ENCODE assay signal across 15 mouse cellular contexts in the genomic region with DNA sequence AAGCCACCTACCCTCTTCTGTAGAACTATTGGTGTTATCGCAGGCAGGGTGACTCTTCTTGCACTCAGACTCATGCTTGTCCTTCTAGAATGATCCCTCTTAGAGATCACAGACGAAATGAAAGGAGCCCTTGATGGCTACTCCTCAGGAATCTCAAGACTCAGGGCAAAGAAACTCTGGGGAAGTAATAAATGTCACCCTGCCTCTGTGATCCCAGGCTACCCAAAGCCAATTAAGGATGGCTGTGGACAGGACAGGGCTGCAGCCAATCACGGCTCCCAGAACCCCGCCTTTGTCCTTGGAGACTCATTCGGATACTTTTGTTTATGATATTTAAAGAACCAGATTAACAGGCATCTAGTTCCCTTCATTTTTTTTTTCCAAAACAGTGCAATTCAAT. TPM values are rescaled to one million over a fixed set of nuclear protein-coding genes. Genes with fewer than 3 reads are reported as not detected.
A peak's percentile ranks its signal among the peaks of the same experiment; 100 is the strongest.
DNase-seq lines count a peak whose midpoint lies in the region; ATAC-seq and TF ChIP-seq lines count a peak whose summit lies in the region.
"Had no signal": no experiment of that assay in that cellular context is flagged by ENCODE, and none has a peak within 500 bp of the region (broad histone marks: within the 10 kb centered on the region; RNA-seq: fewer than 3 reads in every experiment).

No protein-coding gene starts in this region.

- no peak for DNase-seq in gastrocnemius, adult 2 months
- DNase-seq in gastrocnemius, postnatal 10 days: no peak
- peak; percentile 22 for DNase-seq in kidney, adult 9 months
- no peak for DNase-seq in kidney, postnatal 25 days
- DNase-seq in midbrain, embryonic 11.5 days (ENCODE audit: low spot score, missing footprints): peak; percentile 69
- DNase-seq in kidney, postnatal 0 days (ENCODE audit: low spot score): no peak
- DNase-seq in cerebellum, postnatal 4 days (ENCODE audit: low spot score in 2 of 2): no peak
- DNase-seq: cerebellum, adult 9-11 months; embryo, embryonic 11 days; retina, postnatal 1 day; thymus, postnatal 14 days had no signal

- WGBS in midbrain, embryonic 11.5 days: 65% methylated on average over 5 of the region's 5 CpGs
- 59% methylated on average over 5 of the region's 5 CpGs for WGBS in midbrain, embryonic 16.5 days
- WGBS in kidney, postnatal 0 days: 44% methylated on average over 5 of the region's 5 CpGs

- no peaks in the 10 kb centered on the region for H3K9me3 ChIP-seq in midbrain, embryonic 11.5 days (ENCODE audit: control insufficient read depth, low read length)
- no peaks in the 10 kb centered on the region for H3K9me3 ChIP-seq in midbrain, embryonic 16.5 days (replicated peaks; ENCODE audit: control insufficient read depth, low read length, poor library complexity, severe bottlenecking)
- H3K9me3 ChIP-seq in kidney, postnatal 0 days (replicated peaks; ENCODE audit: low read length): no peaks in the 10 kb centered on the region
- H3K9me3 ChIP-seq: hindbrain, embryonic 12.5 days had no signal

- H3K27me3 ChIP-seq in midbrain, embryonic 11.5 days (ENCODE audit: control insufficient read depth, insufficient read depth, low read length): no peaks in the 10 kb centered on the region
- H3K27me3 ChIP-seq in midbrain, embryonic 16.5 days (ENCODE audit: control insufficient read depth, insufficient read depth, low read depth, low read length): no peaks in the 10 kb centered on the region
- no peaks in the 10 kb centered on the region for H3K27me3 ChIP-seq in kidney, postnatal 0 days (ENCODE audit: insufficient read depth, low read length)
- H3K27me3 ChIP-seq: hindbrain, embryonic 12.5 days had no signal

- H3K4me2 ChIP-seq in midbrain, embryonic 11.5 days: no peak overlapping the region
- no peak overlapping the region for H3K4me2 ChIP-seq in midbrain, embryonic 16.5 days (ENCODE audit: low read length)
- peak overlapping the region; percentile 28 for H3K4me2 ChIP-seq in kidney, postnatal 0 days (ENCODE audit: low read length)
- H3K4me2 ChIP-seq: hindbrain, embryonic 12.5 days had no signal

- H3K4me3 ChIP-seq in gastrocnemius, adult 2 months: peak overlapping the region; percentile 56
- H3K4me3 ChIP-seq in midbrain, embryonic 11.5 days (ENCODE audit: low read depth, low read length): no peak overlapping the region
- H3K4me3 ChIP-seq in midbrain, embryonic 16.5 days (ENCODE audit: low read depth, low read length): no peak overlapping the region
- no peak overlapping the region for H3K4me3 ChIP-seq in kidney, postnatal 0 days (replicated peaks; ENCODE audit: low read depth, low read length)
- H3K4me3 ChIP-seq: hindbrain, embryonic 12.5 days had no signal

- H3K9ac ChIP-seq in midbrain, embryonic 11.5 days (ENCODE audit: low read length): no peak overlapping the region
- no peak overlapping the region for H3K9ac ChIP-seq in midbrain, embryonic 16.5 days (ENCODE audit: low read depth, low read length)
- 0 out of 2 replicates have a peak overlapping the region, but pooled peaks have one; percentile 13 for H3K9ac ChIP-seq in kidney, postnatal 0 days (ENCODE audit: low read depth, low read length)
- H3K9ac ChIP-seq: hindbrain, embryonic 12.5 days; liver, embryonic 14.5 days had no signal

- H3K4me1 ChIP-seq in midbrain, embryonic 11.5 days (ENCODE audit: control insufficient read depth, insufficient read depth, low read length): no peaks in the 10 kb centered on the region
- peaks cover 3% of the 10 kb centered on the region; the same call in 1 of the 2 replicates for H3K4me1 ChIP-seq in midbrain, embryonic 16.5 days (ENCODE audit: control insufficient read depth, insufficient read depth, low read length)
- no peaks in the 10 kb centered on the region for H3K4me1 ChIP-seq in kidney, postnatal 0 days (replicated peaks; ENCODE audit: insufficient read depth, low read length)

- ATAC-seq in midbrain, embryonic 11.5 days (ENCODE audit: low FRiP score): no peak
- ATAC-seq in midbrain, embryonic 16.5 days: no peak
- no peak for ATAC-seq in kidney, postnatal 0 days (replicated peaks; ENCODE audit: low FRiP score, low read depth)
- ATAC-seq: forebrain, embryonic 14.5 days had no signal

- H3K36me3 ChIP-seq in midbrain, embryonic 11.5 days (ENCODE audit: control insufficient read depth, insufficient read depth, low read length): no peaks in the 10 kb centered on the region
- H3K36me3 ChIP-seq in midbrain, embryonic 16.5 days (ENCODE audit: control insufficient read depth, insufficient read depth, low read length): no peaks in the 10 kb centered on the region
- no peaks in the 10 kb centered on the region for H3K36me3 ChIP-seq in kidney, postnatal 0 days (ENCODE audit: insufficient read depth, low read length)
- H3K36me3 ChIP-seq: hindbrain, embryonic 12.5 days had no signal

- intact Hi-C loops in gastrocnemius, adult 2 months (cut with DNase I): no loop called here

- peak overlapping the region; percentile 28; the same call in 1 of the 2 replicates for H3K27ac ChIP-seq in gastrocnemius, adult 2 months
- H3K27ac ChIP-seq in midbrain, embryonic 11.5 days (ENCODE audit: low read depth, low read length): no peak overlapping the region
- no peak overlapping the region for H3K27ac ChIP-seq in midbrain, embryonic 16.5 days (ENCODE audit: low read length)
- peak overlapping the region; percentile 62 for H3K27ac ChIP-seq in kidney, postnatal 0 days
- H3K27ac ChIP-seq: hindbrain, embryonic 12.5 days; liver, embryonic 14.5 days had no signal

- TF ChIP-seq CTCF in gastrocnemius, adult 2 months (IDR thresholded peaks at IDR 0.05): no peak
- TF ChIP-seq CTCF in kidney, postnatal 0 days (IDR thresholded peaks at IDR 0.05; ENCODE audit: low read depth): no peak

RNA-seq across cellular contexts. Expression of gene Grb14, which starts 49.2 kb away (rescaled TPM):
- 10 to 100 TPM; 11.4 to 32.4 TPM for total RNA-seq in gastrocnemius, adult 2 months (2021)
- 10 to 100 TPM; 13.6 to 18.7 TPM for total RNA-seq in gastrocnemius, postnatal 10 days (2021)
- 5.7 and 6.8 TPM in 2 replicates for polyA plus RNA-seq in midbrain, embryonic 11.5 days (2014; fragmentation: Nextera tagmentation; extraction: Ambion mirVana)
- polyA plus RNA-seq in midbrain, embryonic 16.5 days (2015; fragmentation: Nextera tagmentation; extraction: Ambion mirVana): 35.8 and 37.3 TPM in 2 replicates
- polyA plus RNA-seq in kidney, postnatal 0 days (2015; fragmentation: Nextera tagmentation; extraction: Ambion mirVana): 33.3 and 34.0 TPM in 2 replicates

Comparison
In these comparisons a context has a peak if more than half of its experiments do, and no peak if none do; other contexts are left out.
1. DNase-seq: peak in kidney, adult 9 months (single experiment) and midbrain, embryonic 11.5 days (single experiment); none in gastrocnemius, adult 2 months (single experiment), gastrocnemius, postnatal 10 days (single experiment), kidney, postnatal 25 days (0 of 2), kidney, postnatal 0 days (single experiment) and cerebellum, postnatal 4 days (0 of 2).
2. H3K27ac ChIP-seq: peak in gastrocnemius, adult 2 months (single experiment) and kidney, postnatal 0 days (single experiment); none in midbrain, embryonic 11.5 days (single experiment) and midbrain, embryonic 16.5 days (single experiment).